Mouse (Mus musculus) CH12.LX (cell line): ENCODE measurements around the gene Tmem19. TPM values are rescaled to one million over a fixed set of nuclear protein-coding genes. Genes with fewer than 3 reads are reported as not detected.

Experiments used
- DNase-seq: peaks from one replicate; pipeline ENCODE4 v3.0.0-alpha.2; 2013; ENCODE audit errors: extremely low read depth
- H3K27ac ChIP-seq: 2 replicates; pipeline ENCODE4 v1.5.1; 2012; ENCODE audit warnings: low read depth, mild to moderate bottlenecking, control low read depth, moderate library complexity; ENCODE audit not compliant: insufficient read depth
- H3K27me3 ChIP-seq: replicated peaks from 2 replicates; pipeline ENCODE3; 2012; ENCODE audit warnings: inconsistent platforms
- H3K36me3 ChIP-seq, 2 experiments: replicated peaks in 1 of 2; 2 replicates each; pipeline versions ENCODE3 to v1.6.1; 2012; ENCODE audit warnings: inconsistent platforms in 1 of 2, low read length in 1 of 2, mild to moderate bottlenecking in 1 of 2, mixed read lengths in 1 of 2, moderate library complexity in 1 of 2; ENCODE audit not compliant: control insufficient read depth in 1 of 2, insufficient read depth in 1 of 2
- H3K4me1 ChIP-seq, 2 experiments: 2 replicates each; pipeline ENCODE4 v1.6.1; 2012; ENCODE audit warnings: inconsistent platforms in 1 of 2, moderate library complexity in 1 of 2; ENCODE audit not compliant: insufficient read depth in 2 of 2, control insufficient read depth in 1 of 2
- H3K4me2 ChIP-seq: 2 replicates; pipeline ENCODE4 v1.6.1; 2012; ENCODE audit warnings: low read depth, mild to moderate bottlenecking, control low read depth; ENCODE audit not compliant: poor library complexity, insufficient read depth, severe bottlenecking
- H3K4me3 ChIP-seq, 3 experiments: fragments of 150-350 bp in 1 of 3; sonication (generic) in 1 of 3; replicated peaks in 1 of 3; 2 replicates each; pipeline versions ENCODE3 to v1.5.1; 2011 to 2012; ENCODE audit warnings: low read depth in 2 of 3, low read length in 2 of 3, mild to moderate bottlenecking in 2 of 3, moderate library complexity in 2 of 3, control low read depth in 1 of 3, improper control_type of control experiment in 1 of 3, inconsistent platforms in 1 of 3, mixed read lengths in 1 of 3; ENCODE audit not compliant: poor library complexity in 1 of 3
- H3K79me2 ChIP-seq: replicated peaks from 2 replicates; pipeline ENCODE4 v1.6.1; 2012; ENCODE audit warnings: mild to moderate bottlenecking, moderate library complexity; ENCODE audit not compliant: control insufficient read depth, poor library complexity, insufficient read depth, severe bottlenecking; ENCODE audit errors: extremely low read depth
- H3K9ac ChIP-seq: 2 replicates; pipeline ENCODE4 v1.6.1; 2012; ENCODE audit warnings: low read depth, mild to moderate bottlenecking, control low read depth, moderate library complexity; ENCODE audit not compliant: insufficient read depth
- H3K9me3 ChIP-seq: replicated peaks from 2 replicates; pipeline ENCODE3; 2012; ENCODE audit warnings: low read length, inconsistent platforms, mixed read lengths
- CHD1 ChIP-seq: IDR thresholded peaks from 2 replicates; pipeline ENCODE4 v1.6.1; 2012; ENCODE audit warnings: low read depth, low read length, improper control_type of control experiment, inconsistent platforms
- EP300 ChIP-seq: IDR thresholded peaks from 2 replicates; pipeline ENCODE4 v1.6.1; 2011; ENCODE audit warnings: low read length, improper control_type of control experiment
- HCFC1 ChIP-seq: IDR thresholded peaks from 2 replicates; pipeline ENCODE4 v1.6.1; 2012; ENCODE audit warnings: low read depth, mild to moderate bottlenecking, inconsistent platforms, low read length, improper control_type of control experiment
- MAX ChIP-seq: IDR thresholded peaks from 2 replicates; pipeline ENCODE4 v1.6.1; 2011; ENCODE audit warnings: low read length, improper control_type of control experiment
- MAZ ChIP-seq: IDR thresholded peaks from 2 replicates; pipeline ENCODE4 v1.6.1; 2012; ENCODE audit warnings: low read depth, mild to moderate bottlenecking, inconsistent platforms, low read length, improper control_type of control experiment, moderate library complexity
- MEF2A ChIP-seq: IDR thresholded peaks from 2 replicates; pipeline ENCODE4 v1.6.1; 2014; ENCODE audit warnings: low read depth, mild to moderate bottlenecking, inconsistent platforms, low read length, improper control_type of control experiment, borderline replicate concordance
- MXI1 ChIP-seq: IDR thresholded peaks from 2 replicates; pipeline ENCODE4 v1.6.1; 2011; ENCODE audit warnings: mild to moderate bottlenecking, low read depth, low read length, improper control_type of control experiment
- MYC ChIP-seq: IDR thresholded peaks from 2 replicates; pipeline ENCODE4 v1.6.1; 2011; ENCODE audit warnings: low read depth, mild to moderate bottlenecking, improper control_type of control experiment, low read length
- POLR2A ChIP-seq: IDR thresholded peaks from 2 replicates; pipeline ENCODE4 v1.6.1; 2011; ENCODE audit warnings: low read depth, mild to moderate bottlenecking, improper control_type of control experiment, low read length
- RAD21 ChIP-seq: IDR thresholded peaks from 2 replicates; pipeline ENCODE4 v1.6.1; 2011; ENCODE audit warnings: low read depth, mild to moderate bottlenecking, low read length, improper control_type of control experiment, moderate library complexity
- RCOR1 ChIP-seq: conservative IDR thresholded peaks from 2 replicates; pipeline ENCODE4 v1.6.1; 2012; ENCODE audit warnings: low read depth, mild to moderate bottlenecking, inconsistent platforms, low read length, improper control_type of control experiment
- SIN3A ChIP-seq: IDR thresholded peaks from 2 replicates; pipeline ENCODE4 v1.6.1; 2012; ENCODE audit warnings: low read length, improper control_type of control experiment, inconsistent platforms
- TBP ChIP-seq: conservative IDR thresholded peaks from 2 replicates; pipeline ENCODE4 v1.6.1; 2011; ENCODE audit warnings: low read depth, low read length, improper control_type of control experiment
- dilution Hi-C: fragments of 300-500 bp; cut with MboI; formaldehyde crosslinking; loops from 2 replicates; pipeline ENCODE4 v1.14.3; 2020; ENCODE audit warnings: low sequenced_read_pairs; ENCODE audit not compliant: extremely low pct_unique_long_range_greater_than_20kb, extremely low pct_ligation_motif_present
- in situ Hi-C: fragments of 300-500 bp; cut with MboI; formaldehyde crosslinking; loops from 3 replicates; pipeline ENCODE4 v1.14.3; 2019; ENCODE audit warnings: low sequenced_read_pairs, low pct_ligation_motif_present, low pct_unique_long_range_greater_than_20kb, mixed read lengths
- polyA plus RNA-seq: library from polyadenylated mRNA; unstranded; fragments of >175 nt; gene quantifications from 2 replicates; pipeline ENCODE4 v1.2.1, GENCODE M21; 2012; ENCODE audit warnings: low read depth; ENCODE audit not compliant: insufficient read length
- total RNA-seq, 2 experiments: library from RNA; depleted of rRNA; stranded (reverse); fragments of 300-350 nt in 1 of 2; fragments of >200 nt in 1 of 2; gene quantifications; 2 replicates each; pipeline ENCODE4 v1.2.3; 2012 to 2014

Gene Tmem19
- total and polyA plus RNA-seq, 3 experiments = 25.7 to 29.3 (median 26.0) TPM

- TF ChIP-seq RAD21 (no peak), TBP (0 out of 2 replicates have a peak, but pooled peaks have one; percentile 3), MXI1 (no peak), MEF2A (no peak), MYC (0 out of 2 replicates have a peak, but pooled peaks have one; percentile 13), CHD1 (0 out of 2 replicates have a peak, but pooled peaks have one; percentile 11)
- H3K27ac ChIP-seq = peak overlapping the region; percentile 83
- H3K27me3 ChIP-seq = no peaks in the 10 kb centered on the region
- H3K36me3 ChIP-seq = peaks cover 3 to 16% of the 10 kb centered on the region in 2 experiments
- DNase-seq = no peak
- no peaks in the 10 kb centered on the region for H3K9me3 ChIP-seq
- peak overlapping the region; percentile 79 for H3K9ac ChIP-seq
- dilution Hi-C loops = no loop called here
- H3K4me2 ChIP-seq = peak overlapping the region; percentile 99; the same call in 1 of the 2 replicates
- H3K79me2 ChIP-seq = peaks cover 73% of the 10 kb centered on the region
- in situ Hi-C loops = no loop called here
- peak overlapping the region; percentile 81 to 96 (median 85) for H3K4me3 ChIP-seq
- peaks cover 3 to 24% of the 10 kb centered on the region in 2 experiments for H3K4me1 ChIP-seq
Observed at GRCm38 (mm10) chr10:115383644-115384220, 21.4 kb upstream of the Tmem19 start.

DNA sequence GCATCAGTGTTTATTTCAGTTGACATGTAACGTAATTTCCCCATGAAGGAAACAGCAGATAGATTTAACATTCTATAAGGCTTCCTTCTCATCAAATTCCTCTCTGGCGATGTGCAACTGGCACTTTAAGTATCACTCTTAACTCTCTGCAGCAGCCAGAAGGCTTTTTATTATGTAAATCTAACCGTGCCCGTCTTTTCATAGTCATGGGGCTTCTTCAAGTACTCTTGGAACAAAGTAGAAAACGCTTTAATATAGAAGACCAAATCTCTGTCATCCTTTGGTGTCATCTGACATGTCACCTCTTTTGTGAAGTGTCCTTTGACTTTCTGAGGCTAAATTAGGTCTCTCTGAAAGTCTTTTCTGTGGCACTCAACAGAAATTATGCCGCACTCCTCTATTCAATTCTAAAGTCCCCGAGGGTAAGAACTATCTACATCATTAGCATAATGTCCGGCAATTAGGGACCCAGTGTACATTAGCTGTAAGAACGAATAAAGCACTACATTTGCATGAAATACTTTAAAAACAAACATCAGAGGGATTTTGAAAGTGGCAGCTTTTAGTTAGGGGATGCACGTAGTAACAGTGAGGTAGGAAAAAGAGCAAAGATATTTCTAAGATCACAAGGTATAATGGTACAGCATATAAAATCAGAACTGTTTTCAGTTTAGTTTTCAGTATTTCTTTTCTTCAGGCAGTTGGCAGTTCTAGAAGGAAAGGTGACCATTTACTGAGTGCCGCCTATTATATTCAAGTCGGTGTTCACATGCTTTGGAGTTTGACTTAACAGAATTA lies 20.7 kb upstream of the Tmem19 start:
- TF ChIP-seq MAX (peak; percentile 47; the same call in 1 of the 2 replicates), MAZ (0 out of 2 replicates have a peak, but pooled peaks have one; percentile 43), SIN3A (peak; percentile 84), EP300 (0 out of 2 replicates have a peak, but pooled peaks have one; percentile 37), POLR2A (no peak), CHD1 (peak; percentile 68), HCFC1 (peak; percentile 41; the same call in 1 of the 2 replicates), TBP (no peak), RCOR1 (no peak)
- peaks cover 3 to 23% of the 10 kb centered on the region in 2 experiments for H3K4me1 ChIP-seq
- H3K79me2 ChIP-seq = peaks cover 71% of the 10 kb centered on the region
- DNase-seq = no peak
- H3K9ac ChIP-seq = peak overlapping the region; percentile 79
- peak overlapping the region; percentile 81 to 96 (median 85) for H3K4me3 ChIP-seq
- H3K27me3 ChIP-seq = no peaks in the 10 kb centered on the region
- in situ Hi-C loops (no loop called here), dilution Hi-C loops (no loop called here)
- H3K4me2 ChIP-seq = peak overlapping the region; percentile 99
- peaks cover 3 to 12% of the 10 kb centered on the region in 2 experiments for H3K36me3 ChIP-seq
- H3K9me3 ChIP-seq = no peaks in the 10 kb centered on the region
- H3K27ac ChIP-seq = peak overlapping the region; percentile 83
